ENCODE assay signal across 11 mouse cellular contexts in genomic region chr7:141612791-141613190, GRCm38 (mm10). TPM values are rescaled to one million over a fixed set of nuclear protein-coding genes. Genes with fewer than 3 reads are reported as not detected.
DNase-seq lines count a peak whose midpoint lies in the region; ATAC-seq and TF ChIP-seq lines count a peak whose summit lies in the region.
"Had no signal": no experiment of that assay in that cellular context is flagged by ENCODE, and none has a peak within 500 bp of the region (broad histone marks: within the 10 kb centered on the region; RNA-seq: fewer than 3 reads in every experiment).

No protein-coding gene starts in this region.

- TF ChIP-seq CTCF in gastrocnemius, adult 2 months (IDR thresholded peaks at IDR 0.05), result no peak

- H3K36me3 ChIP-seq in lung, embryonic 15.5 days, result peaks cover 56% of the 10 kb centered on the region
- peaks cover 35% of the 10 kb centered on the region for H3K36me3 ChIP-seq in midbrain, embryonic 15.5 days (replicated peaks)

- peaks cover 23% of the 10 kb centered on the region for H3K4me1 ChIP-seq in lung, embryonic 15.5 days
- no peaks in the 10 kb centered on the region for H3K4me1 ChIP-seq in midbrain, embryonic 15.5 days
- H3K4me1 ChIP-seq: hindbrain, embryonic 12.5 days had no signal

- no peak overlapping the region for H3K4me3 ChIP-seq in gastrocnemius, adult 2 months
- no peak overlapping the region for H3K4me3 ChIP-seq in lung, embryonic 15.5 days
- H3K4me3 ChIP-seq in midbrain, embryonic 15.5 days, result no peak overlapping the region
- H3K4me3 ChIP-seq: hindbrain, embryonic 12.5 days; neural tube, embryonic 13.5 days had no signal

- ATAC-seq in lung, embryonic 15.5 days (ENCODE audit: borderline replicate concordance, extremely low read depth, low FRiP score, low TSS enrichment), result peak; percentile 56; the same call in 1 of the 2 replicates
- no peak for ATAC-seq in midbrain, embryonic 15.5 days (replicated peaks)
- ATAC-seq in megakaryocyte-erythroid progenitor cell, adult 5-6 weeks (replicated peaks; ENCODE audit: low FRiP score, low TSS enrichment, poor library complexity, severe bottlenecking), result no peak

- intact Hi-C loops in gastrocnemius, adult 2 months (cut with DNase I), result no loop called here
- intact Hi-C loops in heart, postnatal 36 days (cut with DNase I), result loop anchor here (2.0 kb wide), 1 partner anchor 50 kb away; the partner anchor contains the start of gene Ap2a2

- H3K9me3 ChIP-seq in lung, embryonic 15.5 days, result no peaks in the 10 kb centered on the region
- no peaks in the 10 kb centered on the region for H3K9me3 ChIP-seq in midbrain, embryonic 15.5 days
- H3K9me3 ChIP-seq: hindbrain, embryonic 12.5 days; neural tube, embryonic 13.5 days had no signal

- no peaks in the 10 kb centered on the region for H3K27me3 ChIP-seq in lung, embryonic 15.5 days
- no peaks in the 10 kb centered on the region for H3K27me3 ChIP-seq in midbrain, embryonic 15.5 days (replicated peaks)
- H3K27me3 ChIP-seq: hindbrain, embryonic 12.5 days; neural tube, embryonic 13.5 days had no signal

- no peak overlapping the region for H3K9ac ChIP-seq in lung, embryonic 15.5 days
- H3K9ac ChIP-seq in midbrain, embryonic 15.5 days, result no peak overlapping the region
- H3K9ac ChIP-seq: hindbrain, embryonic 12.5 days; neural tube, embryonic 13.5 days had no signal

- DNase-seq in gastrocnemius, adult 2 months, result no peak
- DNase-seq in gastrocnemius, adult 18-20 months (ENCODE audit: low spot score), result no peak
- DNase-seq in cerebellum, adult 9-10 months, result peak; percentile 77
- DNase-seq in heart, postnatal 36 days, result peak; percentile 45 to 57
- no peak for DNase-seq in thymus, postnatal 0 days (ENCODE audit: low spot score)
- DNase-seq: liver had no signal

- no peak overlapping the region for H3K4me2 ChIP-seq in lung, embryonic 15.5 days
- no peak overlapping the region for H3K4me2 ChIP-seq in midbrain, embryonic 15.5 days
- H3K4me2 ChIP-seq: hindbrain, embryonic 12.5 days; neural tube, embryonic 13.5 days had no signal

- WGBS in lung, embryonic 15.5 days, result 43% methylated on average over 13 of the region's 13 CpGs
- WGBS in midbrain, embryonic 15.5 days, result 84% methylated on average over 13 of the region's 13 CpGs

- peak overlapping the region; percentile 51; the same call in 1 of the 2 replicates for H3K27ac ChIP-seq in gastrocnemius, adult 2 months
- H3K27ac ChIP-seq in lung, embryonic 15.5 days, result peak overlapping the region; percentile 56
- H3K27ac ChIP-seq in midbrain, embryonic 15.5 days, result no peak overlapping the region
- H3K27ac ChIP-seq: hindbrain, embryonic 12.5 days had no signal

RNA-seq across cellular contexts. Expression of gene Muc6, which starts 42.3 kb away (rescaled TPM):
- not detected for total RNA-seq in gastrocnemius, adult 2 months (2021)
- total RNA-seq in gastrocnemius, adult 18-20 months (2021), result not detected
- not detected for total RNA-seq in heart, postnatal 36 days (2021)
- polyA plus RNA-seq in lung, embryonic 15.5 days (2015; fragmentation: Nextera tagmentation; extraction: Ambion mirVana), result 0.07 and 0.11 TPM in 2 replicates
- polyA plus RNA-seq in midbrain, embryonic 15.5 days (2015; fragmentation: Nextera tagmentation; extraction: Ambion mirVana), result 0.27 and 0.37 TPM in 2 replicates
- total RNA-seq in megakaryocyte-erythroid progenitor cell, adult 5-6 weeks (2014; fragmentation: Nextera tagmentation), result 3.4 and 5.8 TPM in 2 replicates
- total RNA-seq in megakaryocyte-erythroid progenitor cell, adult 5-6 weeks (2017), result 0.38 TPM in 1 of 2 replicates, not detected in the other
- 0.09 and 0.13 TPM in 2 replicates for polyA plus RNA-seq in thymus, postnatal 0 days (2015; fragmentation: Nextera tagmentation; extraction: Ambion mirVana)

RNA-seq across cellular contexts. Expression of gene Ap2a2, which starts 50.8 kb away (rescaled TPM):
- 10 to 100 TPM; 52.2 to 52.9 TPM for total RNA-seq in gastrocnemius, adult 2 months (2021)
- total RNA-seq in gastrocnemius, adult 18-20 months (2021), result 10 to 100 TPM; 51.7 to 56.6 TPM
- 10 to 100 TPM; 54.9 to 57.6 TPM for total RNA-seq in heart, postnatal 36 days (2021)
- polyA plus RNA-seq in lung, embryonic 15.5 days (2015; fragmentation: Nextera tagmentation; extraction: Ambion mirVana), result 69.1 and 73.4 TPM in 2 replicates
- 132 and 135 TPM in 2 replicates for polyA plus RNA-seq in midbrain, embryonic 15.5 days (2015; fragmentation: Nextera tagmentation; extraction: Ambion mirVana)
- total RNA-seq in megakaryocyte-erythroid progenitor cell, adult 5-6 weeks (2014; fragmentation: Nextera tagmentation), result 32.0 and 42.0 TPM in 2 replicates
- 27.0 and 35.5 TPM in 2 replicates for total RNA-seq in megakaryocyte-erythroid progenitor cell, adult 5-6 weeks (2017)
- polyA plus RNA-seq in thymus, postnatal 0 days (2015; fragmentation: Nextera tagmentation; extraction: Ambion mirVana), result 39.4 and 40.1 TPM in 2 replicates

Comparison
In these comparisons a context has a peak if more than half of its experiments do, and no peak if none do; other contexts are left out.
1. DNase-seq: peak in cerebellum, adult 9-10 months (single experiment) and heart, postnatal 36 days (2 of 2); none in gastrocnemius, adult 2 months (single experiment), gastrocnemius, adult 18-20 months (single experiment) and thymus, postnatal 0 days (single experiment).